Comparison of ENCODE assay signal across 8 mouse cellular contexts in genomic region chr5:77357405-77358149, GRCm38 (mm10). TPM values are rescaled to one million over a fixed set of nuclear protein-coding genes. Genes with fewer than 3 reads are reported as not detected.
A peak's percentile ranks its signal among the peaks of the same experiment; 100 is the strongest.
DNase-seq lines count a peak whose midpoint lies in the region; ATAC-seq and TF ChIP-seq lines count a peak whose summit lies in the region.

No protein-coding gene starts in this region.

- 21% methylated on average over 22 of the region's 22 CpGs for WGBS in bone marrow, adult 2 months
- 18% methylated on average over 22 of the region's 22 CpGs for WGBS in hindbrain, embryonic 14.5 days
- 11% methylated on average over 22 of the region's 22 CpGs for WGBS in liver, adult 2 months
- WGBS in midbrain, embryonic 16.5 days, result 20% methylated on average over 22 of the region's 22 CpGs

- H3K4me1 ChIP-seq in E14TG2a.4 (replicated peaks; ENCODE audit: low read depth, low read length), result peaks cover 45% of the 10 kb centered on the region
- H3K4me1 ChIP-seq in bone marrow, adult 2 months (ENCODE audit: control insufficient read depth, insufficient read depth, low read length), result no peaks in the 10 kb centered on the region; the same call in 1 of the 2 replicates
- peaks cover 10% of the 10 kb centered on the region; the same call in 1 of the 2 replicates for H3K4me1 ChIP-seq in hindbrain, embryonic 14.5 days (replicated peaks; ENCODE audit: control insufficient read depth, insufficient read depth, low read length)
- peaks cover 4% of the 10 kb centered on the region; the same call in 1 of the 2 replicates for H3K4me1 ChIP-seq in liver, adult 2 months (ENCODE audit: control insufficient read depth, insufficient read depth, low read length)
- peaks cover 3% of the 10 kb centered on the region; the same call in 1 of the 2 replicates for H3K4me1 ChIP-seq in midbrain, embryonic 16.5 days (ENCODE audit: control insufficient read depth, insufficient read depth, low read length)
- peaks cover 16% of the 10 kb centered on the region for H3K4me1 ChIP-seq in testis, adult 2 months (ENCODE audit: control insufficient read depth, insufficient read depth, low read length)

- peak; percentile 59; the same call in 1 of the 2 replicates for ATAC-seq in hindbrain, embryonic 14.5 days (ENCODE audit: low FRiP score)
- ATAC-seq in midbrain, embryonic 16.5 days, result peak; percentile 55

- H3K4me3 ChIP-seq in E14TG2a.4 (replicated peaks; ENCODE audit: low read length), result peak overlapping the region; percentile 68
- H3K4me3 ChIP-seq in bone marrow, adult 2 months (replicated peaks; ENCODE audit: control insufficient read depth, low read depth, low read length), result peak overlapping the region; percentile 44
- peak overlapping the region; percentile 26 for H3K4me3 ChIP-seq in hindbrain, embryonic 14.5 days (replicated peaks; ENCODE audit: low read length)
- no peak overlapping the region; the same call in 1 of the 2 replicates for H3K4me3 ChIP-seq in liver, adult 2 months (ENCODE audit: insufficient read depth, low read depth, low read length)
- peak overlapping the region; percentile 24 for H3K4me3 ChIP-seq in midbrain, embryonic 16.5 days (ENCODE audit: low read depth, low read length)
- peak overlapping the region; percentile 22; the same call in 1 of the 2 replicates for H3K4me3 ChIP-seq in testis, adult 2 months (ENCODE audit: control insufficient read depth, low read depth, low read length)

- peak overlapping the region; percentile 39 for H3K9ac ChIP-seq in hindbrain, embryonic 14.5 days
- H3K9ac ChIP-seq in liver, adult 2 months (ENCODE audit: low read depth, low read length), result no peak overlapping the region
- H3K9ac ChIP-seq in midbrain, embryonic 16.5 days (ENCODE audit: low read depth, low read length), result peak overlapping the region; percentile 27; the same call in 1 of the 2 replicates

- H3K79me2 ChIP-seq in liver, adult 2 months (ENCODE audit: control insufficient read depth, insufficient read depth, low read length), result no peaks in the 10 kb centered on the region

- peak; percentile 81 for DNase-seq in gastrocnemius, adult 18-20 months (ENCODE audit: low spot score)
- no peak for DNase-seq in hindbrain, embryonic 14.5 days (ENCODE audit: low spot score)
- peak; percentile 24 for DNase-seq in liver, adult 2 months (ENCODE audit: extremely low read depth, low read depth, low spot score)
- no peak for DNase-seq in left cerebral cortex, postnatal 36 days (ENCODE audit: low spot score in 2 of 2)

- H3K27ac ChIP-seq in bone marrow, adult 2 months (ENCODE audit: control insufficient read depth, insufficient read depth, low read depth, low read length, poor library complexity), result no peak overlapping the region
- H3K27ac ChIP-seq in hindbrain, embryonic 14.5 days, result peak overlapping the region; percentile 3; the same call in 1 of the 2 replicates
- peak overlapping the region; percentile 25 for H3K27ac ChIP-seq in liver, adult 2 months (replicated peaks; ENCODE audit: insufficient read depth, low read depth, low read length)
- peak overlapping the region; percentile 47; the same call in 1 of the 2 replicates for H3K27ac ChIP-seq in midbrain, embryonic 16.5 days (ENCODE audit: low read length)
- H3K27ac ChIP-seq in testis, adult 2 months (ENCODE audit: control insufficient read depth, insufficient read depth, low read depth, low read length), result peak overlapping the region; percentile 68

- H3K27me3 ChIP-seq in E14TG2a.4 (ENCODE audit: insufficient read depth, low read length), result peaks cover 12% of the 10 kb centered on the region; the same call in 1 of the 2 replicates
- no peaks in the 10 kb centered on the region for H3K27me3 ChIP-seq in hindbrain, embryonic 14.5 days (ENCODE audit: control insufficient read depth, insufficient read depth, low read length)
- H3K27me3 ChIP-seq in liver, adult 2 months (ENCODE audit: control insufficient read depth, insufficient read depth, low read length), result no peaks in the 10 kb centered on the region
- peaks cover 2% of the 10 kb centered on the region; the same call in 1 of the 2 replicates for H3K27me3 ChIP-seq in midbrain, embryonic 16.5 days (ENCODE audit: control insufficient read depth, insufficient read depth, low read depth, low read length)
- no peaks in the 10 kb centered on the region for H3K27me3 ChIP-seq in testis, adult 2 months (ENCODE audit: control insufficient read depth, insufficient read depth, low read length)

- H3K4me2 ChIP-seq in hindbrain, embryonic 14.5 days (replicated peaks), result peak overlapping the region; percentile 43
- H3K4me2 ChIP-seq in midbrain, embryonic 16.5 days (ENCODE audit: low read length), result peak overlapping the region; percentile 50

- no peaks in the 10 kb centered on the region for H3K36me3 ChIP-seq in E14TG2a.4 (ENCODE audit: insufficient read depth, low read length)
- H3K36me3 ChIP-seq in hindbrain, embryonic 14.5 days (replicated peaks; ENCODE audit: control insufficient read depth, insufficient read depth), result no peaks in the 10 kb centered on the region
- no peaks in the 10 kb centered on the region for H3K36me3 ChIP-seq in liver, adult 2 months (ENCODE audit: control insufficient read depth, insufficient read depth, low read length)
- H3K36me3 ChIP-seq in midbrain, embryonic 16.5 days (ENCODE audit: control insufficient read depth, insufficient read depth, low read length), result no peaks in the 10 kb centered on the region
- no peaks in the 10 kb centered on the region for H3K36me3 ChIP-seq in testis, adult 2 months (ENCODE audit: control insufficient read depth, insufficient read depth, low read length)

- no peaks in the 10 kb centered on the region for H3K9me3 ChIP-seq in E14TG2a.4 (ENCODE audit: low read length)
- no peaks in the 10 kb centered on the region for H3K9me3 ChIP-seq in hindbrain, embryonic 14.5 days (ENCODE audit: control insufficient read depth, low read length)
- H3K9me3 ChIP-seq in midbrain, embryonic 16.5 days (replicated peaks; ENCODE audit: control insufficient read depth, low read length, poor library complexity, severe bottlenecking), result no peaks in the 10 kb centered on the region

- intact Hi-C loops in left cerebral cortex, postnatal 36 days (cut with DNase I), result loop anchor here (5.0 kb wide), 2 partner anchors 50 to 100 kb away; partner anchors contain the start of gene Igfbp7

- TF ChIP-seq CTCF in E14TG2a.4 (conservative IDR thresholded peaks at IDR 0.05; ENCODE audit: low read length), result no peak
- no peak for TF ChIP-seq CTCF in bone marrow, adult 2 months (IDR thresholded peaks at IDR 0.05; ENCODE audit: control insufficient read depth, insufficient read depth, low read length)
- no peak for TF ChIP-seq CTCF in liver, adult 2 months (IDR thresholded peaks at IDR 0.05; ENCODE audit: low read depth, low read length)
- no peak for TF ChIP-seq CTCF in testis, adult 2 months (IDR thresholded peaks at IDR 0.05; ENCODE audit: control insufficient read depth, insufficient read depth, insufficient replicate concordance, low read depth, low read length)

- no peak for TF ChIP-seq POLR2A in bone marrow, adult 2 months (IDR thresholded peaks at IDR 0.05; ENCODE audit: borderline replicate concordance, control insufficient read depth, low read depth, low read length)
- TF ChIP-seq POLR2A in liver, adult 2 months (IDR thresholded peaks at IDR 0.05; ENCODE audit: extremely low read depth, insufficient read depth, low read length), result no peak
- TF ChIP-seq POLR2A in testis, adult 2 months (IDR thresholded peaks at IDR 0.05; ENCODE audit: control insufficient read depth, low read depth, low read length), result no peak

RNA-seq across cellular contexts. Expression of gene Polr2b, which starts 47.6 kb away (rescaled TPM):
- polyA plus RNA-seq in bone marrow, adult 2 months (2011; ENCODE audit: insufficient read depth, insufficient read length, low replicate concordance, missing spikeins), result 21.8 and 37.0 TPM in 2 replicates
- total RNA-seq in gastrocnemius, adult 18-20 months (2021), result 10 to 100 TPM; 24.6 to 27.7 TPM
- 57.5 and 67.8 TPM in 2 replicates for polyA plus RNA-seq in hindbrain, embryonic 14.5 days (2014; fragmentation: Nextera tagmentation; extraction: Ambion mirVana)
- total RNA-seq in liver, adult 2 months (2014; rRNA removed), result 31.6 and 43.3 TPM in 2 replicates
- polyA plus RNA-seq in liver, adult 2 months (2012; rRNA removed), result 24.3 and 31.0 TPM in 2 replicates
- polyA plus RNA-seq in midbrain, embryonic 16.5 days (2015; fragmentation: Nextera tagmentation; extraction: Ambion mirVana), result 62.5 and 64.9 TPM in 2 replicates
- polyA plus RNA-seq in testis, adult 2 months (2012; rRNA removed), result 12.9 and 21.8 TPM in 2 replicates
- total RNA-seq in left cerebral cortex, postnatal 36 days (2021), result 10 to 100 TPM; 45.6 to 45.8 TPM

RNA-seq across cellular contexts. Expression of gene Noa1, which starts 47.7 kb away (rescaled TPM):
- 6.0 and 16.0 TPM in 2 replicates for polyA plus RNA-seq in bone marrow, adult 2 months (2011; ENCODE audit: insufficient read depth, insufficient read length, low replicate concordance, missing spikeins)
- 10 to 100 TPM; 15.3 to 15.9 TPM for total RNA-seq in gastrocnemius, adult 18-20 months (2021)
- polyA plus RNA-seq in hindbrain, embryonic 14.5 days (2014; fragmentation: Nextera tagmentation; extraction: Ambion mirVana), result 32.1 and 37.3 TPM in 2 replicates
- total RNA-seq in liver, adult 2 months (2014; rRNA removed), result 4.2 and 6.2 TPM in 2 replicates
- polyA plus RNA-seq in liver, adult 2 months (2012; rRNA removed), result 7.5 and 8.6 TPM in 2 replicates
- polyA plus RNA-seq in midbrain, embryonic 16.5 days (2015; fragmentation: Nextera tagmentation; extraction: Ambion mirVana), result 36.2 and 36.5 TPM in 2 replicates
- 4.8 and 5.1 TPM in 2 replicates for polyA plus RNA-seq in testis, adult 2 months (2012; rRNA removed)
- total RNA-seq in left cerebral cortex, postnatal 36 days (2021), result 10 to 100 TPM; 24.0 to 26.4 TPM

RNA-seq across cellular contexts. Expression of gene Igfbp7, which starts 50.3 kb away (rescaled TPM):
- polyA plus RNA-seq in bone marrow, adult 2 months (2011; ENCODE audit: insufficient read depth, insufficient read length, low replicate concordance, missing spikeins), result 17.3 and 24.2 TPM in 2 replicates
- total RNA-seq in gastrocnemius, adult 18-20 months (2021), result 10 to 100 TPM; 63.6 to 75.9 TPM
- 70.5 and 80.4 TPM in 2 replicates for polyA plus RNA-seq in hindbrain, embryonic 14.5 days (2014; fragmentation: Nextera tagmentation; extraction: Ambion mirVana)
- 69.7 and 96.6 TPM in 2 replicates for total RNA-seq in liver, adult 2 months (2014; rRNA removed)
- 336 and 387 TPM in 2 replicates for polyA plus RNA-seq in liver, adult 2 months (2012; rRNA removed)
- polyA plus RNA-seq in midbrain, embryonic 16.5 days (2015; fragmentation: Nextera tagmentation; extraction: Ambion mirVana), result 57.9 and 59.4 TPM in 2 replicates
- 94.8 and 143 TPM in 2 replicates for polyA plus RNA-seq in testis, adult 2 months (2012; rRNA removed)
- total RNA-seq in left cerebral cortex, postnatal 36 days (2021), result 10 to 100 TPM; 45.1 to 48.4 TPM

Comparison
In these comparisons a context has a peak if more than half of its experiments do, and no peak if none do; other contexts are left out.
1. DNase-seq: peak in gastrocnemius, adult 18-20 months (single experiment) and liver, adult 2 months (single experiment); none in hindbrain, embryonic 14.5 days (single experiment) and left cerebral cortex, postnatal 36 days (0 of 2).